ENCODE assay signal across 24 mouse cellular contexts in the genomic region with DNA sequence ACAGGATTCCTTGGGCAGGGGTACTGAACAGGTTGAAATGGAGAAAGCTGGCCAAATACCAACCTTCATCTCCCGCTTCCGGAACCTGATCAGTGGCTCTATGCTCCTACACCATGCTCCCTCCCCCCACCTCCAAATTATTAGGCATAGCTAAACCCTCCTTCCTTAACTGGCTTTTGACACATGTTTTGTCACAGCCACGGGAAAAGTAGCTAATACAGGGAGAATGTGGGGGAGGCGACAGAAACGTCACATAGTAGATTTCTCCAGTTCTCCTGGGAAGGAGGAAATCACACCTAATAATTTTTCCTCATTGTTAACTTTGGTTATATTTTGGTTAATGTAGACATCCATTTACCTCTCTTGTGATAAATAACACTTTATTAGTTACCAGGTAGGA.
DNase-seq lines count a peak whose midpoint lies in the region; ATAC-seq and TF ChIP-seq lines count a peak whose summit lies in the region.
"Had no signal": no experiment of that assay in that cellular context is flagged by ENCODE, and none has a peak within 500 bp of the region (broad histone marks: within the 10 kb centered on the region; RNA-seq: fewer than 3 reads in every experiment).

No protein-coding gene starts in this region.

- no peaks in the 10 kb centered on the region for H3K27me3 ChIP-seq in limb, embryonic 11.5 days (ENCODE audit: control insufficient read depth, insufficient read depth, low read length)
- no peaks in the 10 kb centered on the region for H3K27me3 ChIP-seq in limb, embryonic 10.5 days (ENCODE audit: low read depth, poor library complexity, severe bottlenecking)
- H3K27me3 ChIP-seq in lung, postnatal 0 days (replicated peaks; ENCODE audit: insufficient read depth, low read length): no peaks in the 10 kb centered on the region
- no peaks in the 10 kb centered on the region for H3K27me3 ChIP-seq in kidney, embryonic 15.5 days
- H3K27me3 ChIP-seq: embryonic facial prominence, embryonic 13.5 days; embryonic facial prominence, embryonic 15.5 days; forebrain, embryonic 12.5 days had no signal

- H3K9ac ChIP-seq in limb, embryonic 11.5 days (ENCODE audit: low read length): no peak overlapping the region
- H3K9ac ChIP-seq in lung, postnatal 0 days (replicated peaks; ENCODE audit: low read depth): no peak overlapping the region
- no peak overlapping the region for H3K9ac ChIP-seq in kidney, embryonic 15.5 days
- H3K9ac ChIP-seq: embryonic facial prominence, embryonic 13.5 days; embryonic facial prominence, embryonic 15.5 days; forebrain, embryonic 12.5 days had no signal

- peak; percentile 26; the same call in 1 of the 2 replicates for ATAC-seq in limb, embryonic 11.5 days (ENCODE audit: insufficient number of reproducible peaks, low FRiP score, low TSS enrichment, low read depth)
- no peak for ATAC-seq in lung, postnatal 0 days
- no peak for ATAC-seq in kidney, embryonic 15.5 days (replicated peaks; ENCODE audit: low FRiP score)
- ATAC-seq: forebrain, embryonic 14.5 days; forebrain, embryonic 16.5 days had no signal

- intact Hi-C loops in left cerebral cortex, postnatal 25 days (cut with DNase I): no loop called here

- DNase-seq in limb, embryonic 11.5 days (ENCODE audit: low spot score): no peak
- DNase-seq in limb, embryonic 10.5 days (ENCODE audit: low spot score): no peak
- peak; percentile 10 for DNase-seq in lung, postnatal 0 days (ENCODE audit: low spot score)
- DNase-seq in lung, postnatal 10 days: no peak
- peak; percentile 59 for DNase-seq in forelimb bud, embryonic 11.5 days (ENCODE audit: low read depth, low spot score)
- no peak for DNase-seq in left cerebral cortex, postnatal 25 days (ENCODE audit: low spot score in 2 of 2)
- DNase-seq: adrenal gland, adult 8-10 months; adrenal gland, postnatal 14 days; adrenal gland, postnatal 36 days; cerebellum, adult 11 months; cerebellum, adult 18-20 months; cerebellum, adult 8-10 months; cerebellum, adult 9-11 months; cerebellum, postnatal 14 days; cerebellum, postnatal 36 days; embryo, embryonic 11 days had no signal

- TF ChIP-seq CTCF in lung, postnatal 0 days (IDR thresholded peaks at IDR 0.05): no peak

- H3K36me3 ChIP-seq in limb, embryonic 11.5 days (ENCODE audit: control insufficient read depth, insufficient read depth, low read length): no peaks in the 10 kb centered on the region
- H3K36me3 ChIP-seq in limb, embryonic 10.5 days: no peaks in the 10 kb centered on the region
- H3K36me3 ChIP-seq in lung, postnatal 0 days (ENCODE audit: insufficient read depth, low read length): no peaks in the 10 kb centered on the region
- no peaks in the 10 kb centered on the region for H3K36me3 ChIP-seq in kidney, embryonic 15.5 days
- H3K36me3 ChIP-seq: embryonic facial prominence, embryonic 13.5 days; embryonic facial prominence, embryonic 15.5 days; forebrain, embryonic 10.5 days; forebrain, embryonic 12.5 days had no signal

- no peak overlapping the region for H3K4me3 ChIP-seq in limb, embryonic 11.5 days (ENCODE audit: low read depth, low read length)
- no peak overlapping the region for H3K4me3 ChIP-seq in limb, embryonic 10.5 days
- H3K4me3 ChIP-seq in lung, postnatal 0 days (ENCODE audit: low read depth, low read length): no peak overlapping the region
- no peak overlapping the region for H3K4me3 ChIP-seq in kidney, embryonic 15.5 days (replicated peaks)
- H3K4me3 ChIP-seq: embryonic facial prominence, embryonic 13.5 days; embryonic facial prominence, embryonic 15.5 days; erythroblast, embryonic 14.5 days; forebrain, embryonic 10.5 days; forebrain, embryonic 12.5 days had no signal

- no peak for TF ChIP-seq EP300 in lung, postnatal 0 days (IDR thresholded peaks at IDR 0.05)

- H3K4me1 ChIP-seq in limb, embryonic 11.5 days (ENCODE audit: control insufficient read depth, insufficient read depth, low read length): no peaks in the 10 kb centered on the region
- peaks cover 14% of the 10 kb centered on the region for H3K4me1 ChIP-seq in limb, embryonic 10.5 days
- H3K4me1 ChIP-seq in lung, postnatal 0 days (ENCODE audit: insufficient read depth, low read depth, low read length): peaks cover 4% of the 10 kb centered on the region; the same call in 1 of the 2 replicates
- peaks cover 14% of the 10 kb centered on the region for H3K4me1 ChIP-seq in kidney, embryonic 15.5 days
- H3K4me1 ChIP-seq: embryonic facial prominence, embryonic 13.5 days; embryonic facial prominence, embryonic 15.5 days; forebrain, embryonic 10.5 days; forebrain, embryonic 12.5 days had no signal

- 63% methylated on average over 5 of the region's 5 CpGs for WGBS in limb, embryonic 11.5 days
- 70% methylated on average over 5 of the region's 5 CpGs for WGBS in limb, embryonic 10.5 days
- WGBS in lung, postnatal 0 days: 64% methylated on average over 5 of the region's 5 CpGs
- 62% methylated on average over 5 of the region's 5 CpGs for WGBS in kidney, embryonic 15.5 days

- H3K9me3 ChIP-seq in limb, embryonic 11.5 days (ENCODE audit: control insufficient read depth, low read length): no peaks in the 10 kb centered on the region
- no peaks in the 10 kb centered on the region for H3K9me3 ChIP-seq in limb, embryonic 10.5 days (replicated peaks)
- no peaks in the 10 kb centered on the region for H3K9me3 ChIP-seq in lung, postnatal 0 days (ENCODE audit: low read length)
- H3K9me3 ChIP-seq in kidney, embryonic 15.5 days (replicated peaks): no peaks in the 10 kb centered on the region
- H3K9me3 ChIP-seq: embryonic facial prominence, embryonic 13.5 days; embryonic facial prominence, embryonic 15.5 days; forebrain, embryonic 10.5 days; forebrain, embryonic 12.5 days had no signal

- H3K4me2 ChIP-seq in limb, embryonic 11.5 days (ENCODE audit: low read depth, severe bottlenecking): no peak overlapping the region
- H3K4me2 ChIP-seq in lung, postnatal 0 days (replicated peaks; ENCODE audit: low read depth, low read length): no peak overlapping the region
- H3K4me2 ChIP-seq in kidney, embryonic 15.5 days: no peak overlapping the region
- H3K4me2 ChIP-seq: embryonic facial prominence, embryonic 13.5 days; embryonic facial prominence, embryonic 15.5 days; forebrain, embryonic 12.5 days had no signal

- H3K27ac ChIP-seq in limb, embryonic 11.5 days (replicated peaks; ENCODE audit: low read depth, low read length): no peak overlapping the region
- no peak overlapping the region for H3K27ac ChIP-seq in limb, embryonic 10.5 days
- no peak overlapping the region for H3K27ac ChIP-seq in lung, postnatal 0 days (ENCODE audit: low read length)
- no peak overlapping the region for H3K27ac ChIP-seq in kidney, embryonic 15.5 days
- H3K27ac ChIP-seq: embryonic facial prominence, embryonic 13.5 days; embryonic facial prominence, embryonic 15.5 days; forebrain, embryonic 10.5 days; forebrain, embryonic 12.5 days had no signal

Comparison
In these comparisons a context has a peak if more than half of its experiments do, and no peak if none do; other contexts are left out.
1. DNase-seq: peak in lung, postnatal 0 days (single experiment) and forelimb bud, embryonic 11.5 days (single experiment); none in limb, embryonic 11.5 days (single experiment), limb, embryonic 10.5 days (single experiment), lung, postnatal 10 days (single experiment) and left cerebral cortex, postnatal 25 days (0 of 2).